Mouse (Mus musculus) G1E (cell line): ENCODE results near the gene Ccr7.

Experiments used
- CTCF ChIP-seq: IDR thresholded peaks from 2 replicates; pipeline ENCODE4 v1.5.1; 2012; ENCODE audit warnings: low read depth, low read length, inconsistent platforms, mixed read lengths
- GATA1 ChIP-seq: IDR thresholded peaks from 2 replicates; pipeline ENCODE4 v1.6.1; 2012; ENCODE audit warnings: borderline replicate concordance, low read length, inconsistent platforms, mixed read lengths
- GATA2 ChIP-seq: IDR thresholded peaks from 2 replicates; pipeline ENCODE4 v1.6.1; 2012; ENCODE audit warnings: low read depth, low read length, inconsistent platforms, borderline replicate concordance
- TAL1 ChIP-seq: conservative IDR thresholded peaks from 2 replicates; pipeline ENCODE4 v1.6.1; 2012; ENCODE audit warnings: low read depth, low read length, inconsistent platforms, mixed read lengths

DNA sequence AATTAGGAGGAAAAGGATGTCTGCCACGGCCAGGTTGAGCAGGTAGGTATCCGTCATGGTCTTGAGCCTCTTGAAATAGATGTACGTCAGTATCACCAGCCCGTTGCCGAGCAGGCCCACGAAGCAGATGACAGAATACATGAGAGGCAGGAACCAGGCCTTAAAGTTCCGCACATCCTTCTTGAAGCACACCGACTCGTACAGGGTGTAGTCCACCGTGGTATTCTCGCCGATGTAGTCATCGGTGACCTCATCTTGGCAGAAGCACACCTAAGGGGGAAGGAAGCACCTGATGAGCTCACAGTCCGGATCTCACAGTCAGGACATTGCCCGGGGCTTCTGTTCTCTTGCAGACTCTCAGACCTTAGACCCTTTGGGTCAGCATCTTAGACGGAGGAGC lies 9.1 kb downstream of the Ccr7 start:
- TF ChIP-seq CTCF, result no peak
- no peak for TF ChIP-seq TAL1
- no peak for TF ChIP-seq GATA1
- TF ChIP-seq GATA2, result no peak
